Mouse (Mus musculus) activated CD4-positive, CD25-positive, alpha-beta regulatory T cell, adult 9 weeks (primary cell): ENCODE measurements around the gene Kcnip4. TPM values are rescaled to one million over a fixed set of nuclear protein-coding genes. Genes with fewer than 3 reads are reported as not detected.

Source experiments
- polyA plus RNA-seq: library from polyadenylated mRNA; unstranded; fragments of 100-300 nt; shearing (Covaris generic); gene quantifications from one replicate; pipeline ENCODE4 v1.2.1, GENCODE M21; 2017

Gene Kcnip4
- 0.34 TPM for polyA plus RNA-seq

DNA sequence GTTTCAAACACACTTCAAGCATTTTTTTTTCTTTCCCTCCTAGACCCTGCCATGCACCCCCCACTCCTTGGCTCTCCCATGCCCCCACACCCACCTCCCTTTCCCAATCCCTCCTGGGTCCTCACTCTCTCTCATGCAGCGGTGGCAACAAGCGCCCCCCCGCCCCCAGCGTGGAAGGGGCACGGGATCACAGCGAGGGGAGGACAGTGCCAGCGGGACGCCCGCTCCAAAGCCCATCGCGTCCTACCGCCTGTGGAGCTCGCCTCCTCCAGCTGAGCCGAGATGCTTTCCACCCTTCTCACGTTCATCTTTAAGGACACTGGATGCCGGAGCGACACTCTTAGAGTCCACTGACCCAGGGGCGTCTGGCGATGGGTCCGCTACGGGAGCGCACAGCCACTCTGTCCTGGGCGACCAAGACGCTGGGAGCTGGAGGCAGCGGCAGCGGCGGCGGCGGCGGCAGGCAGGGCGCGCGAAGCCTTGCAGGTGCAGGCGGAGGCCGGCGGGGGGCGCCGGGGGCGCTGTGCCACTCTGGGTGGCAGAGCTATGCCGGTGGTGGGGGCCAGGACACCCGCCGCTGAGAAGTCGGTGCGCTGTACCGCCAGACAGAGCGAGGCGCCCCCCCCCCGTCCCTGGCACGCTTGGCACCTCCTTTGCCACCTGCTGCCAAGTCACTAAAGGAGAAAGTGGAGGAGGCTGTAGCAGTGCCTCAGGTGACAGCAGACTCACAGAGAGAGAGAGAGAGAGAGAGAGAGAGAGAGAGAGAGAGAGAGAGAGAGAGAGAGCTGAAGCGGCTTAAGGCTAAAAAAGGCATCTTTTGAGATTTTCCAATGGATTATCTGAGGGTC lies at the start of gene Kcnip4:
Gene Kcnip4, minus strand, starts transcription at position 514 of the 848 bp plus-strand sequence.

